Mouse (Mus musculus) forebrain, embryonic 12.5 days (tissue): Measurements from ENCODE around the gene Angel2. TPM values are rescaled to one million over a fixed set of nuclear protein-coding genes. Genes with fewer than 3 reads are reported as not detected.

Experiments used
- polyA plus RNA-seq: library from polyadenylated mRNA; unstranded; fragments of >200 nt; fragmentation: Nextera tagmentation; extraction: Ambion mirVana; gene quantifications from 2 replicates; pipeline ENCODE4 v1.2.1, GENCODE M21; 2016

The Angel2 gene
- polyA plus RNA-seq, 1 experiment from 2014 or later: 65.3 TPM

Other genes with a start within 250 kb of the Angel2 start
- 22.5 and 25.5 TPM in 2 replicates for gene Rps6kc1, start 13.3 kb upstream of the Angel2 start, polyA plus RNA-seq
- 65.0 and 65.5 TPM in 2 replicates for gene Vash2, start 54.2 kb downstream of the Angel2 start, polyA plus RNA-seq
- gene Flvcr1, start 101.0 kb downstream of the Angel2 start, polyA plus RNA-seq: 9.7 and 11.5 TPM in 2 replicates
- gene Spata45, start 111.5 kb downstream of the Angel2 start, polyA plus RNA-seq: not detected in 2 replicates
- gene Tatdn3, start 137.8 kb downstream of the Angel2 start, polyA plus RNA-seq: 11.9 and 15.3 TPM in 2 replicates
- gene Nsl1, start 137.9 kb downstream of the Angel2 start, polyA plus RNA-seq: 26.4 and 28.1 TPM in 2 replicates
- 3.5 and 3.7 TPM in 2 replicates for gene Batf3, start 172.7 kb downstream of the Angel2 start, polyA plus RNA-seq
- not detected in 2 replicates for gene Fam71a, start 239.7 kb downstream of the Angel2 start, polyA plus RNA-seq